Mouse (Mus musculus) megakaryocyte, adult 5-6 weeks (primary cell): ENCODE data around the gene Aldh5a1. TPM values are rescaled to one million over a fixed set of nuclear protein-coding genes. Genes with fewer than 3 reads are reported as not detected.

Experiments used
- ATAC-seq: 2 replicates; pipeline ENCODE4 v1.8.0; 2016; ENCODE audit warnings: mild to moderate bottlenecking, inconsistent platforms; ENCODE audit not compliant: poor library complexity, severe bottlenecking
- total RNA-seq, 2 experiments: library from RNA; stranded (forward) in 1 of 2; stranded (reverse) in 1 of 2; fragments of 153-499, 151-499 nt in 1 of 2; fragments of 221-1000, 200-1000 nt in 1 of 2; gene quantifications; 2 replicates each; pipeline versions ENCODE4 v1.2.3 to v1.2.4; 2015 to 2017

The Aldh5a1 gene
- total RNA-seq, 2 experiments from 2014 or later, result 0.89 to 1.1 TPM

DNA sequence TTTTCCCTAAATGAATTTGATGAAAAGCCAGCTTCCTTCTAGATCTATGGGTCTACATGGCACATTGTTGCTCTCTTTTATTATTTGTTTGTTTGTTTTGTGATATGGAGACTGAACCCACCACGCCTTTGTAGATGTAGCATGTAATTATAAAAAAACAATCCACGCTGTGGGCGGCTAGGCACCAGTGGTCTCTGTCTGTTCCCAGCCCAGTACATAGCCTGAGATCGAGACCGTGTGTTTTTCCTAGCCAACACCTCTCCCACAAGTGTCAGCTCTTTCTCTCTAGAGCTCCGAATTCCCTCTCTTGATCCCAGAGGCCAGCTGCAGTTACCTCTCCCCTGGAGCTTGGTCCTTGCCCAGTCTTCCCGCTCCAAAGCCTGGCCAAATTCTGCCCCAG lies 69.2 kb downstream of the Aldh5a1 start:
- ATAC-seq, result no peak

DNA sequence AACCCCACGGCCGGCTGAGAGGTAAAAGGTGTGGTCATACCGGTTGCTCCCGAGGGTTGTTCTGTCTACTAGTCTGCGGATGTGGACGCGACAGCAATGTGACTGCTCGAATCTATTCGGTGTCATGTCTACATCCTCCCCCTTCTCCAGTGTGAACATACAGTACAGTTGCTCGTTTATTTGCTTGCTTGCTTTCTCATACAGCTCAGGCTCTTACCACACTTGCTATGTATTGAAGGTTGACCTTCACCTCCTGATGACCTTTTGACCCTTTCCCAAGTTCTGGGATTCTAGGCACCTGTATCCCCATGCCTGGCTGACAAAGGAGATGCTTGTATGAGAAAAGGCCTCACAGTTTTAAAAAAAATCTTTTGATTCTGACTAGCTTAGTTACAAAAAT lies 69.7 kb downstream of the Aldh5a1 start:
- no peak for ATAC-seq

DNA sequence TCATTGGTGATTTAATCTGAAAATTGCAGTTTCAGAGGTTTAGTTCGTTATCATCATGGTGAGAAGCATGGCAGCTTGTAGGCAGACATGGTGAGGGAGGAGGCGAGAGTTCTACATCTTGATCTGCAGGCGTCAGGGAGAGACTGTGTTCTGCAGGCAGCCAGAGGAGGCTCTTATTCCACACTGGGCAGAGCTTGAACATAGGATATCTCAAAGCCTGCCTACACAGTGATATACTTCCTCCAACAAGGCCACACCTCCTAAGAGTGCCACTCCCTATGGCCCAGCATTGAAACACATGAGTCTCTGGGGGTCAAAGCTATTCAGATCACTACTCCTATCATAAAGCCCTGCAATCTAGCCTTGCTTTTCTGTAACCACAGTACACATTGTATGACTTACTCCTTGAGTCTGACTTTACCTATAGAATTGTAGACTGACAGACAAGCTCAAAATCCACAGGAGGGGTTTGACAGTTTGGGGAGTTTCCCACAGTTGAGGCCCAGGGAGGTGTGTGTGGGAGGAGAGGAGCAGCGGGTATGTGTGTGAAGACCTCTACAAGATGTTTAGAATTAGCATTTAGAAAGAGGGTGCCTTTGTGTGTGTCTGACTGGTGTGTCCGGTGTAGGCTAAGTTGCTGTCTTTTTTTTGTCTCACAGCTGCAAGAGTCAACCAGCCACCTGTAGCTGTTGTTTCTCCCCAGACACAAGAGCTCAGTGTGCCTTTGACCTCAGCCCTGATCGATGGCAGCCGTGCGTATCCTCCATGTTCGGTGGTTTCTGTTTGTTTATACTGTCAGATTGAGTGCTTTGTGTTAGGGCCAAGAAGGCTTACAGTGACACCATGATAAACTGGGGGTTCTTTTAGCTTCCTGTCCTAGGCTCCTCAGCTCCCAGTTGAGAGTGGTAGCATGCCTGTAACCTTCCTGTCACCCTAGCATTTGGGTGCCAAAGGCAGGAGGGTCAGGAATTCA lies 70.7 kb downstream of the Aldh5a1 start:
- ATAC-seq, result no peak

DNA sequence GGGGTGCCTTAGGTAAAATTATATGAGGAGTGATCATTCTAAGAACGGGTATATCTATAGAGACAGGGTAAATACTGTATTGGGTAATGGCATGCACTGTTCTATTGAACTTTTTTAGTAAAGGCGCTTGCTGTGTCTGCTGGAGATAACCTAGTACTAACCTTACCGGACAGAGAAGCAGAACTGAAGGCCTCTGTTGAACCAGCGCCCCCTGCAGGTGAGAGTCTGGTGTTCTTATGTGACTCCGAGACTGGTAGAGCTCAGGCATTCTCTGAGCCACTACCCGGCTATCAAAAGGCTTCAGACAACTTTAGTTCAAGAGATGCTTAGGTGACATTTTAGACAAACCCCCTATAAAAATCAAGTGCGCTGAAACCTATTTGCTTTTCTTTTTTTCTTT lies 74.9 kb downstream of the Aldh5a1 start:
- ATAC-seq, result no peak

DNA sequence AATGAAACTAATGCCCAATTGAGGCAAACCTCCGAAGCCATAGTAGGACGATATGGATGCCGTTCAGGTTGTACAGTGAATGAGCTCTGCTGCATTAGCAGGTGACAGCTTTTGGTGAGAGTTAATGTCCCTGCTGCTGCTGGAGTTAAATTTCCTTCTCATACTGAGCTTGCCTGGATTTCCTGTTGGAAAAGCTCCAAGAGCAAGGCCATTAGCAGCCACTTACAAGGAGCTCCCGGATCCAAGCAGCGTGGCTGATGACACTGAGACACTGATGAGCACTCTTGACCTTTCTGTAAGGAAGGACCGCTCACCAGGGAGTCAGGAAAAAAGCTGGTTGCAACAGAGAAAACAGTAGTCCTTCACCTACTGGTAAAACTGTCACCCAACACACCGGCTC lies 75.4 kb downstream of the Aldh5a1 start:
- no peak for ATAC-seq

DNA sequence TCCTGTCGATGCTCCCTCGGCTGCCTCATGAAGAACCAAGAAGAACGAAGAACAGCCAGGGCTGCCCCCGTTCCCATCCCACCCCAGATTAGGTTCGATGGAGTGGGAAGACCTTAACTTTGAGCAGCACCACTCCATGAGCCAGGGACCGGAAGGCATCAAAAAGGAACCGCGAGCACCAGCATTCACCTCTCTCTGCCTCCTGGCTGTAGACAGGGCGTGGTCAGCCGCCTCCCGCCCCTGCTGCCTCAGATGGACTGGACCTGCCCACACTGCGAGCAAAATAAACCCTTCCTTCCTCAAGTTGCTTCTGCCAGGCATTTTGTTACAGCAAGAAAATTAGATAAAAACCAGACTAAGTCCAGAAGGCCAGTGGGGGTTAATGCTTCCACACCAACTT lies 76.4 kb downstream of the Aldh5a1 start:
- no peak for ATAC-seq

DNA sequence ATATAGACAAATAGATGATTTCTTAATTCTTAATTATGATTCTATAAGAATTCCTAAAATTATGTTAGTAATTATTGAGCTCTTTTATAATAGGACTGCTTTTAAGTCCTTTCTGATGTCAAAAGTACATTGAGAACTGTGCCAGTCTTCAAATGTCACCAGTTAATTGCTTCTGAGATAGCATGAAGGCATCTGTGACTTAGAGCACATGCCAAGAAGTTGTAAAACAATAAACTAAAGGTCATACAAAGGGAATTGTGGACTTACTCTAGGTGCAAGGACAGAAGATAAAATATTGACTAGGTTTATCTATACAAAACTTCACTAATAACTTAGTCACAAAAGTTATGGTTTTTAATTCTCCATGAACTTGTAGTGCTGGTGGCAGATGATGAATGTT lies 78.3 kb downstream of the Aldh5a1 start:
- ATAC-seq, result no peak

Other genes with a start within 250 kb of the Aldh5a1 start
- gene Armh2, start 196.4 kb downstream of the Aldh5a1 start, total RNA-seq (2015), result 0.22 TPM in 1 of 2 replicates, not detected in the other
- not detected in 2 replicates for gene Armh2, start 196.4 kb downstream of the Aldh5a1 start, total RNA-seq (2017)
- 161 and 181 TPM in 2 replicates for gene Gmnn, start 175.7 kb downstream of the Aldh5a1 start, total RNA-seq (2015)
- 175 and 177 TPM in 2 replicates for gene Gmnn, start 175.7 kb downstream of the Aldh5a1 start, total RNA-seq (2017)
- gene BC005537, start 136.0 kb downstream of the Aldh5a1 start, total RNA-seq (2015), result 222 and 241 TPM in 2 replicates
- 97.2 and 116 TPM in 2 replicates for gene BC005537, start 136.0 kb downstream of the Aldh5a1 start, total RNA-seq (2017)
- 26.7 and 27.1 TPM in 2 replicates for gene Acot13, start 106.1 kb downstream of the Aldh5a1 start, total RNA-seq (2015)
- gene Acot13, start 106.1 kb downstream of the Aldh5a1 start, total RNA-seq (2017), result 26.1 and 30.3 TPM in 2 replicates
- 45.4 and 47.7 TPM in 2 replicates for gene Tdp2, start 106.0 kb downstream of the Aldh5a1 start, total RNA-seq (2015)
- gene Tdp2, start 106.0 kb downstream of the Aldh5a1 start, total RNA-seq (2017), result 32.9 and 35.6 TPM in 2 replicates
- not detected in 2 replicates for gene D130043K22Rik, start 92.5 kb downstream of the Aldh5a1 start, total RNA-seq (2015)
- not detected in 2 replicates for gene D130043K22Rik, start 92.5 kb downstream of the Aldh5a1 start, total RNA-seq (2017)
- 0.66 and 0.91 TPM in 2 replicates for gene Gpld1, start 5.5 kb upstream of the Aldh5a1 start, total RNA-seq (2015)
- gene Gpld1, start 5.5 kb upstream of the Aldh5a1 start, total RNA-seq (2017), result 1.1 and 1.5 TPM in 2 replicates
- gene Mrs2, start 82.7 kb upstream of the Aldh5a1 start, total RNA-seq (2015), result 19.8 and 24.2 TPM in 2 replicates
- 8.8 and 11.4 TPM in 2 replicates for gene Mrs2, start 82.7 kb upstream of the Aldh5a1 start, total RNA-seq (2017)
- gene Dcdc2a, start 118.3 kb upstream of the Aldh5a1 start, total RNA-seq (2015), result not detected in 2 replicates
- not detected in 2 replicates for gene Dcdc2a, start 118.3 kb upstream of the Aldh5a1 start, total RNA-seq (2017)